Mouse (Mus musculus): ENCODE data around the gene Asic3. TPM values are rescaled to one million over a fixed set of nuclear protein-coding genes. Genes with fewer than 3 reads are reported as not detected.

Asic3 gene
- polyA plus RNA-seq (2012; rRNA removed) = 0.58 and 1.9 TPM in 2 replicates

GRCm38 (mm10) chr5:24413042-24413693 lies at the start of gene Asic3:
TSS of gene Asic3 (plus strand) at chr5:24413392.
- Histone ChIP-seq H3K27me3 (ENCODE audit: control insufficient read depth, insufficient read depth, low read length) (no peaks in the 10 kb centered on the region), H3K27ac (ENCODE audit: insufficient read depth, low read depth, low read length) (no peak within 1 kb of the TSS), H3K4me3 (ENCODE audit: low read depth, low read length) (peak within 1 kb of the TSS; percentile 16; the same call in 1 of the 2 replicates), H3K36me3 (ENCODE audit: control insufficient read depth, insufficient read depth, low read length) (peaks cover 9% of the 10 kb centered on the region), H3K4me1 (ENCODE audit: control insufficient read depth, insufficient read depth, insufficient read length, low read length) (peaks cover 16% of the 10 kb centered on the region)
- 26% methylated on average over 11 of the region's 11 CpGs for WGBS
- TF ChIP-seq POLR2A (IDR thresholded peaks at IDR 0.05; ENCODE audit: low read depth, low read length) = no peak

- Histone ChIP-seq H3K4me1 (ENCODE audit: control insufficient read depth, insufficient read depth, insufficient read length, low read length) (no peaks in the 10 kb centered on the region), H3K4me3 (ENCODE audit: low read depth, low read length) (no peak overlapping the region), H3K27ac (ENCODE audit: insufficient read depth, low read depth, low read length) (no peak overlapping the region), H3K27me3 (ENCODE audit: control insufficient read depth, insufficient read depth, low read length) (no peaks in the 10 kb centered on the region), H3K36me3 (ENCODE audit: control insufficient read depth, insufficient read depth, low read length) (no peaks in the 10 kb centered on the region)
- TF ChIP-seq POLR2A (IDR thresholded peaks at IDR 0.05; ENCODE audit: low read depth, low read length) (no peak), CTCF (IDR thresholded peaks at IDR 0.05; ENCODE audit: extremely low read depth, insufficient read length, insufficient replicate concordance, low read depth, low read length) (no peak)
- 53% methylated on average over 2 of the region's 2 CpGs for WGBS
These were observed 49.7 kb upstream of the Asic3 start for GRCm38 (mm10) chr5:24363467-24363866.

GRCm38 (mm10) chr5:24364061-24364460 lies 49.1 kb upstream of the Asic3 start:
- TF ChIP-seq POLR2A (IDR thresholded peaks at IDR 0.05; ENCODE audit: low read depth, low read length) (no peak), CTCF (IDR thresholded peaks at IDR 0.05; ENCODE audit: extremely low read depth, insufficient read length, insufficient replicate concordance, low read depth, low read length) (no peak)
- WGBS = 48% methylated on average over 3 of the region's 3 CpGs

GRCm38 (mm10) chr5:24364508-24364907 lies 48.7 kb upstream of the Asic3 start, which contains the start of gene Nos3:
TSS of gene Nos3 (plus strand) at chr5:24364810.
- H3K4me3 ChIP-seq (ENCODE audit: low read depth, low read length) = peak within 1 kb of the TSS; percentile 46
- WGBS = 56% methylated on average over 12 of the region's 12 CpGs
- TF ChIP-seq POLR2A (IDR thresholded peaks at IDR 0.05; ENCODE audit: low read depth, low read length) = no peak
- TF ChIP-seq CTCF (IDR thresholded peaks at IDR 0.05; ENCODE audit: extremely low read depth, insufficient read length, insufficient replicate concordance, low read depth, low read length) = no peak
- no peaks in the 10 kb centered on the region for H3K36me3 ChIP-seq (ENCODE audit: control insufficient read depth, insufficient read depth, low read length)
- no peaks in the 10 kb centered on the region for H3K4me1 ChIP-seq (ENCODE audit: control insufficient read depth, insufficient read depth, insufficient read length, low read length)
- no peaks in the 10 kb centered on the region for H3K27me3 ChIP-seq (ENCODE audit: control insufficient read depth, insufficient read depth, low read length)
- no peak within 1 kb of the TSS for H3K27ac ChIP-seq (ENCODE audit: insufficient read depth, low read depth, low read length)

More at GRCm38 (mm10) chr5:24364061-24364460, 49.1 kb upstream of the Asic3 start:
- H3K36me3 ChIP-seq (ENCODE audit: control insufficient read depth, insufficient read depth, low read length) = no peaks in the 10 kb centered on the region
- H3K27ac ChIP-seq (ENCODE audit: insufficient read depth, low read depth, low read length) = no peak overlapping the region
- no peaks in the 10 kb centered on the region for H3K27me3 ChIP-seq (ENCODE audit: control insufficient read depth, insufficient read depth, low read length)
- H3K4me1 ChIP-seq (ENCODE audit: control insufficient read depth, insufficient read depth, insufficient read length, low read length) = no peaks in the 10 kb centered on the region
- no peak overlapping the region for H3K4me3 ChIP-seq (ENCODE audit: low read depth, low read length)

GRCm38 (mm10) chr5:24364963-24365362 lies 48.2 kb upstream of the Asic3 start:
- no peak overlapping the region for H3K27ac ChIP-seq (ENCODE audit: insufficient read depth, low read depth, low read length)

GRCm38 (mm10) chr5:24365528-24365927 lies 47.7 kb upstream of the Asic3 start:
- Histone ChIP-seq H3K4me3 (ENCODE audit: low read depth, low read length) (peak overlapping the region; percentile 46; the same call in 1 of the 2 replicates), H3K27ac (ENCODE audit: insufficient read depth, low read depth, low read length) (no peak overlapping the region), H3K36me3 (ENCODE audit: control insufficient read depth, insufficient read depth, low read length) (no peaks in the 10 kb centered on the region), H3K27me3 (ENCODE audit: control insufficient read depth, insufficient read depth, low read length) (no peaks in the 10 kb centered on the region), H3K4me1 (ENCODE audit: control insufficient read depth, insufficient read depth, insufficient read length, low read length) (no peaks in the 10 kb centered on the region)
- no peak for TF ChIP-seq POLR2A (IDR thresholded peaks at IDR 0.05; ENCODE audit: low read depth, low read length)
- TF ChIP-seq CTCF (IDR thresholded peaks at IDR 0.05; ENCODE audit: extremely low read depth, insufficient read length, insufficient replicate concordance, low read depth, low read length) = no peak
- WGBS = 37% methylated on average over 5 of the region's 5 CpGs

More at GRCm38 (mm10) chr5:24364963-24365362, 48.2 kb upstream of the Asic3 start:
- TF ChIP-seq CTCF (IDR thresholded peaks at IDR 0.05; ENCODE audit: extremely low read depth, insufficient read length, insufficient replicate concordance, low read depth, low read length) (no peak), POLR2A (IDR thresholded peaks at IDR 0.05; ENCODE audit: low read depth, low read length) (no peak)
- Histone ChIP-seq H3K36me3 (ENCODE audit: control insufficient read depth, insufficient read depth, low read length) (no peaks in the 10 kb centered on the region), H3K27me3 (ENCODE audit: control insufficient read depth, insufficient read depth, low read length) (no peaks in the 10 kb centered on the region), H3K4me3 (ENCODE audit: low read depth, low read length) (peak overlapping the region; percentile 46), H3K4me1 (ENCODE audit: control insufficient read depth, insufficient read depth, insufficient read length, low read length) (no peaks in the 10 kb centered on the region)
- WGBS = 79% methylated on average over 10 of the region's 10 CpGs

GRCm38 (mm10) chr5:24366426-24366825 lies 46.8 kb upstream of the Asic3 start:
- Histone ChIP-seq H3K36me3 (ENCODE audit: control insufficient read depth, insufficient read depth, low read length) (no peaks in the 10 kb centered on the region), H3K27ac (ENCODE audit: insufficient read depth, low read depth, low read length) (no peak overlapping the region), H3K27me3 (ENCODE audit: control insufficient read depth, insufficient read depth, low read length) (no peaks in the 10 kb centered on the region), H3K4me1 (ENCODE audit: control insufficient read depth, insufficient read depth, insufficient read length, low read length) (no peaks in the 10 kb centered on the region), H3K4me3 (ENCODE audit: low read depth, low read length) (no peak overlapping the region)
- no peak for TF ChIP-seq POLR2A (IDR thresholded peaks at IDR 0.05; ENCODE audit: low read depth, low read length)
- TF ChIP-seq CTCF (IDR thresholded peaks at IDR 0.05; ENCODE audit: extremely low read depth, insufficient read length, insufficient replicate concordance, low read depth, low read length) = no peak
- 70% methylated on average over 9 of the region's 9 CpGs for WGBS
